Mouse (Mus musculus) kidney, adult 11 months (tissue): ENCODE results near the gene Bphl.

Experiments used
- DNase-seq: peaks from one replicate; pipeline ENCODE4 v3.0.0; 2022

Gene Bphl

DNA sequence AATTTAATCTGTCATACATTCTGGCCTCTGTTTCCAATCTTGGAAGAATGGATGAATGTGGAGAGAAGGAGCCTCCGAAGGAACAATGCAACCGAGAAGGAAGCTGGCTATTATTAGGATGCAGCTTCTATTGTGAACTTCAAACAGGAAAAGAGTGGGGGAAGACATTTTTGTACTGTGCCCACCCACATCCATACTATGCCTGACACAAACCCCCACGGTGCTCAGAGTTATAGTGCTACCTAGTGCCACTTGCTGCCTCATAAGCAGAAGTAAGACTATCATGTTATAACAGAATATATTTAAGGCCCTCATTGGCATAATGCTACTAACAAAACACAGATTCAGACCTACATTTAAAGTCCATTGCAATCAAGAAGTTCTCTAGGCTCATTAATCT lies 52.0 kb downstream of the Bphl start:
- DNase-seq: no peak

DNA sequence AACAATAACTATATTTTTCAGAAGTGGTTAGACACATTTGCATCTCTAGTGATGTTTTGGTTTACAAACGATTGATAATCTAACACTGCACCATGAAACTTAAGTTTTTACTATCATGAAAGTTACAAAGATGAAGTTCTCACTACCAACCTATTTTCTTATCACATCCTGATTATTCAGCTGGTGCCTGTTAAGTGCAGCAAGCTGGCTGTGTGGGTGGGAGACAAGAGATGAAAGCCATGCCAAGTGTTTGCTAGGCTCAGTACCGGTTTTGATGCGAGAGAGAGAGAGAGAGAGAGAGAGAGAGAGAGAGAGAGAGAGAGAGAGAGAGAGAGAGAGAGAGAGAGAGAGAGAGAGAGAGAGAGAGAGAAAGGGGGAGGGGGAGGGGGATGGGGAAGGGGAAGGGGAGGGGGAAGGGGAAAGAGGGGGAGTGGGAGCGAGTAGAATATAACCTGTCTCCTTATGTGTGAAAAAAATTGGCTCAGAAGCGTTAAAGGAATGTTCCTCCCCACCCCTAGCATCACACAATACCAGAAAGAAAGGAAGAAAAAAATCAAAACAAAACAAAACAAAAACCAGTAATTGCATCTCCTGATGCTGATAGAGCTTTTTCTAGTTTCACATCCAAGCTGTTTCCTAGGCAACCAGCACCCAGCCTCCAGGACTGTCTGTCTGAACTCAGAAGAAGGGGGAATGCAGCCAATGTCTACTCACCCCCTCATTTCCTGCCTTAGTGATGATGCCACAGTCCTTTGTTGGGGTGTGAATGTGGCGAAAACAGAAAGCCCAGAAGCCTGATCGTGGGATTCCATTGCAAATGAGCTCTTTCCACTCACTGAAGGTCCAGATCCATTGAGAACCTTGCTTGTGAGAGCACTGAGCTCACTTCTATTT lies 58.4 kb downstream of the Bphl start:
- DNase-seq: no peak

DNA sequence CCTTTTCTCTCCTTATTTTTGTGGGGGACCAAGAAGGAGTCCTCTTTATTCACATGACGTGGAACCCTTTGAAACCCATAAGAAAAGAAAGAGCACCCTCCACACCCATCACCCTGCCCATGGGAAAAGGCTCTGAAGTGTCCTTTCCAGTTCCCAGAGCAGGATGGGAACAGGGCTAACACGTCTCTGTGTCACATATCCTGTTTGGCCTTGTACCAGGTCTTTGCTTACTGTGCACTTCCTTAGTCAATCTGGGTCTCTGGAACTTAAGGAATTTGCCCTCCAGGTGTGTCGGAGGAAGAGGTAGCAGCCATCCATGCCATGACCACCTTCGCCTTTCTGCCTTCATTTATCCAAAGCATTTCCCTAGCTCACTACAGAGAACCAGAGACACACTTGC lies 59.1 kb downstream of the Bphl start:
- peak; percentile 25 for DNase-seq

DNA sequence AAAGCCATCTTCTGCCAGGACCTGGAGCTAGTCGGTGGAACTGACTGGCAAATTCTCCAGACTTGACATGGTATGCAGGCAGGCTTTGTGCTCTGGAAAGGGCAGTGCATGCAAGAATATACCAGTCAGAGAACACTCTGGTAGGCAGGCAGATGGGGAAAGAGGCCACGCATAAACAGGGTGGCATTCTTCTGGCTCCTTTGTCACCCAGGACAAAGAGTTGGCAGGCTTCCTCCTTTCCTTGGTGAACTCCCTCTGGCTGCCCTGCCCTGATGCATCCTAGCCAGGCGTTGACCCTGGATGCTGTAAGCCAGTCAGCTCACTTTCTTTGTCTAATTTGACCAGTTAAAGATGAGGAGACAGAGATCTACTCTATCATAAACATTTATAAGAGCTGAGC lies 59.7 kb downstream of the Bphl start:
- no peak for DNase-seq

DNA sequence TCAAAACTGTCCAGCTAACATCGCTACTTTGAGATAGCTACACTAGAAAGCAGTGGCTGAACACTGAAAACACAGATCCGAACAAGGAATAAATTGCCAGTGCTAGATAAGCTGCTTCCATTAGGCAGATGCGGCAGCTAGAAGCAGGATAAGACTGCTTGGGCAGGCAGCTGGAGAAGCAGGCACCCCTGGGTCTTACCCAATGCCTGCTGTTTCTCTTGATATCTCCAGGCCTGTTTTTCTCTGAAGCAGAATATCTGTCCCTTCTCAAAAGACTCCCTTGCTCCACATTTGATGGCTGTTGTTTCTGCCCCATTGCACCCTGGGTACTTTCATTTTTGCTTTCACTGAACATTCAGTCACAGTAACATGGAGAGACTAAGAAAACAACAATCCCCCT lies 63.3 kb downstream of the Bphl start:
- DNase-seq: no peak

DNA sequence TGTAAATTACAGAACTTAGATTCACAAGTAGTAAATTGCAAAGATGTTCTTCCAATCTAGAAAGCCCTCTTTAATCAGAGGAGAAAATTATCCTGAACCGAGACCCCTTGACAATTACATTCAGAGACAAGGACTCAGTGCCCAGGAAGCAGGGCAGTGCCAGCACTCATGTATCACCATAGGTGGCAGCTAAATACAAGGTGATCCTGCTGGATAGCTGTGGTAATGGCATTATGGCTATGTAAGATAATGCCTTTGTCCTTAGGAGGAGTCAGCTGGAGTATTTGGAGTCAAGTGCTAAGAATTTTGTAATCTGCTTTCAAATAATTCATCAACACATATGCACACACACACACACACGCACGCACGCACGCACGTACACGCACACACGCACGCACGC lies 63.9 kb downstream of the Bphl start:
- DNase-seq: no peak

DNA sequence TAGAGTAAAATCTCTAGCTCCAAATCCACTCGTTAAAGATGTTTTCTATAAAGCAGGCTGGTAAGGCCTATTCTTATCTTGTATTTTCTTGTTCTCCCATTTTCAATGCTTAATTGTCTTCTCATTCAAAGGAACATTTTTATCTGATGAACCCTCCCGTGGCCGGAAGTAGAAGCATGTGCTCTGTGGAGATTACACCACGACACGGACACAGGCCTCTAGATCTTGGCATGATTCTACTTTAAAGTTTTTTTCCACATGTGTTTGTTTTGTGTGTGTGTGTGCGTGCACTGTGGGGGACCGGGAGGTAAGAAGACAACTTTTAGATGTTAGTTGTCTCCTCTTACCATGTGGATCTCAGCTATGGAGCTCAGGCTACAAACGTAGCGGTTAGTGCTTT lies 64.5 kb downstream of the Bphl start:
- DNase-seq: no peak

DNA sequence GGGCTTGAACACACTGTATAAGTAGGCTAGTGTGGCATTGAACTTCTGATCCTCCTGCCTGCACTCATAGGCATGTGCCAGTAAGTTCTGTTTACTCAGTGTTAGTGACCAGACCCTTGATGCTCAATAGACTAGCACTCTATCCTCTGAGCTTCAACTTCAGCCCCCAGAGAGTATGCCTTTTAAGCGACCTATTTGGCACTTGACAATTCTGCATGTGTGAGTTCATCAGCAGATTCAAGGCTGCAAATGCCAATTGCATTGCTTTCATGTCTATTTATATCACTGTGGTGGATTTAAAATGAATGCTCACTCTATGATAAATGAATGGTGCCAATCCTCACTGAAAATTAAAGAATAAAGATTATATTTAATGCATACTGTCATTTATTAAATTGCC lies 68.0 kb downstream of the Bphl start:
- no peak for DNase-seq

DNA sequence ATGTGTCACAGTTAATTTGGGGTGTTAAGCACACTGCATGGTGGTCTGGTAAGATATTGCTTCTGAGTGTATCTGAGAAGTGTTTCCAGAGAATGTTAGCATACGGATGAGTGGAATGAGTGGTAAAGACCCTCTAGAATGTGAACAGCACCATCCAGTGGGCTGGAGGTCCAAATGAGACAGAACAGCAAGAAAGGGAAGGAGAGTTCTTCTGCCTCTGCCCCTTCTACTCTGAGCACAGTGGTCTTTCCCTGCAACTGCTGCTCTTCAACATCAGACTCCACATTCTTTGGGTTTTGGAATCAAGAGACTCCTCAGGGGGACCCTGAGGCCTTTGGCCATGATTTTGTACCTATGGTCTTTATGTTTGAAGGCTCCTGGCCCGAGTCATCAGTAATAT lies 68.9 kb downstream of the Bphl start:
- no peak for DNase-seq

DNA sequence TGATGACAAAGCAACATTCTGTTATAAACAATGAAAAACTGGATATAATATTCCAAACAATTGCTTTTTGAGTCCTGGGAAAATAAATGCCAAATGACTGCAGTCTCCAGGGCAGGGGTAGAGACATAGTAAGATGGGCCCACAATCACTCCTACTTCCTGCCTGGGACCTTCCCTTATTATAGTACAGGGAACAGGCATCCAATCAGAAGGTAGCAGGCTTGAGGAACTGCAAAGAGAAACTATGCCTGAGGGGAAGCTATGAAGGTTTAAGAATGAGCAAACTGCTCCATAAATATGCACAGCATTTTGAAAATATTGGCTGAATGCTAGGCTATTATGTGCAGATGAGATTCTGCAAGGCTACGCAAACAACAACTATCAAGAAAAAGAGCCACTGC lies 69.6 kb downstream of the Bphl start:
- DNase-seq: no peak

DNA sequence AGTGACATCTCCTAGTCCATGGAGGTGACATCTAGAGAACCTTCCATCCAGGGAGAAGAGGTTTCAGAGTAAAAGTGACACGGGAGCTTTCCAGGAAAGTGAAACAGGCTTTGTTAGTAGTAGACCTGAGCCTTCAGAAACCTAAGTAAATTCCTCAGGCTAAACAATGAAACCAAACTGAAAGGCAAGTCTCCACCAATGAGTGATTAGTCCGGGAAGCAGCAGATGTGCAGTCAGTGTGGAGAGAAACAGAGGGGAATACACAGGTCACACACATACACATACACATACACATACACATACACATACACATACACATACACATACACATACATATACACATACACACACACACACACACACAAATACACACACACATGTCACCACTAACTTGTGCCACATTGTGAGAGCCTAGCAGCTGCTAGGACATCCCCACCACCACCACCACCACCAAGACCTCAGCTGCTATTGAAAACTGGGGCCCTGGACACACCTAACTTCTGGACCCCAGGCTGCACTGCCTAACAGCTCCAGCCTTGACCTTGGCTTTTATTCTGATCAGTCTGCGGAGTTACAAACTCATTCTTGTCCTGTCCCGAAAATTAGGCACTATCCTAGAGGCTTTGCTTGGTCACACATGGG lies 71.8 kb downstream of the Bphl start:
- DNase-seq: no peak

DNA sequence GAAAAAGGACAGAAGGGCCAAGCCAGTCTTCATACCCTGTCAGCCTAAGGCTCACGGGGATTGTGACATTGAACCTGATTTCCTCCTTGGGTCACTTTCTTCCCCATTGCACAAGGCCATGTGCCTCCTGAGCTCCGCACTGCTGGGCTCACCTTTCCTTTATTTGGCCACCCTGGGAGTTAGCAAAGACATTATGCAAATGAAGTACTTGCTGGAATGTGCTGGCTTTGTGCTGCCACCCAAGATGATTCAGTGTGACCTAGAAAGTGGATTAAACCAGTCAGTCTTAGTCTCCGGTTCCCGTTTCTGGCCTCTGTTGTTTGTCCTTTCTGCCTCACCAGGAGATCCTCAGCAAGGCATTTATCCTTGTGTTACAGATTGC lies 72.3 kb downstream of the Bphl start:
- DNase-seq: peak; percentile 85

DNA sequence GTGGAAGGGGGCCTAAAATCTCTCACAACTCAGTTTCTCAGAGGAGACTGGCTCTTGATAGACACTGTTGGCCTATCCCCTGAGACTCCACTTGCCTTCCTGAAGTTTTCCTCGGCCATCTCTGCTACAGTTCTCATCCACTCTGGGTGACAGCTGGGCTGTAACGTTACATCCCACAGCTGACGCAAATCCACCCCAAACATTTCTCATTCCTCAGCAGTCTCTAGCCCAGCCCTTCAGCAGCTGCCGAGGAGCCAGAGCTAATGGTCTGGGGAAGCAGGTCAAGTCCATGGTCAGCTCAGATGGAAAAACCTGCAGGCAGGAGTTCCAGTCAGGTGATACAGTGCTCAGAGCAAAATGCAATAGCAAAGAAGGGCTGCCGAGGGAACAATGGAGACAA lies 73.6 kb downstream of the Bphl start:
- peak; percentile 49 for DNase-seq

DNA sequence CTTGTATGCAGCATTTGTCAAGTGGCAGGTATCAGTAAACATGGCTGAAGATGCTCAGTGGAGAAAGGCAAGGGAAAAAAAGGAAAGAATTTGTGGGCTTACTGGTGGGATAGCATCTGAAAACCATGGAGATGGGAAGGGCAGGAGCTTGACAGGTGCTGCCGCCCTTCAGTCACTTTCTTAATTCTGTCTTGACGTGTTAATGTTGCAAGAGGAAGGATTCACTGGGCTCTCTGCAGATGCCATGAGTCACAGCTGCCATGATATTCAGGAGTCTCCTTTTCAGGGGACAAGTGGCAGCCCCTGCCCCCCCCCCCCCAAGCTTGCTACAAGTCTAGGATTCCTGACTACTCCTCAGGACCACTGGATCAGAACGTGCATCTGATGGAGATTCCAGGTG lies 74.5 kb downstream of the Bphl start:
- DNase-seq: no peak

DNA sequence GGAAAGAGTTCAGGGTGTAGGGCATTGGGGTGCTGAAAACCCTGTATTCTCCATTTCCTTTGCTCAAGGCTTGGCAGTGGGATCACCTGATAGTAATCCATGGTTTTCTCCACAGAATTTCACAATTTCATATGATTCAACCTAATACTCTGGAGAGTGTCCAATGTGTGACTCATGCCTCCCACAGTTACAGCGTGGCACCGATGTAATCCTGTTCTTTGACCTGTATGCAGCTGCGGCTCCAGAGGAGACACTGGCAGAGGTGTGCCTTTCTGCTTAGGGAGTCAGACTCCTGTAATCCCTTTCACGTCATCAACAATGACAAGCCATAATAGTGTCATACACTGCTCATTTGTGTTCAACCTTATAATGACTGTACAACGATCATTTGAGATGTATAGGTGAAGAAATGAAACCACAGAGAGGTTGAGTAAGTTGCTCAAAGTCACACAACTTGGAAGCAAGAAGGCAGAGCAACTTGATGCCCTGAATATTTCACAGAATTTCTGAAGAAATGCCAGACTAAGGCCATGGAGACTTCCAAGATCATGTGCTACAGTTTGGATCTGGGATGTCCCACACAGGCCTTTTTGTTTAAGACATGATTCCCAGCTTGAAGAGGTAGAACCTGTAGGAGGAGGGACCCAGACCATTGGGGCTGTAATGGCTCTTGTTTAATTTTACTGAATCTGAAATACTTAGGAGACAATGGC lies 75.1 kb downstream of the Bphl start:
- DNase-seq: no peak

DNA sequence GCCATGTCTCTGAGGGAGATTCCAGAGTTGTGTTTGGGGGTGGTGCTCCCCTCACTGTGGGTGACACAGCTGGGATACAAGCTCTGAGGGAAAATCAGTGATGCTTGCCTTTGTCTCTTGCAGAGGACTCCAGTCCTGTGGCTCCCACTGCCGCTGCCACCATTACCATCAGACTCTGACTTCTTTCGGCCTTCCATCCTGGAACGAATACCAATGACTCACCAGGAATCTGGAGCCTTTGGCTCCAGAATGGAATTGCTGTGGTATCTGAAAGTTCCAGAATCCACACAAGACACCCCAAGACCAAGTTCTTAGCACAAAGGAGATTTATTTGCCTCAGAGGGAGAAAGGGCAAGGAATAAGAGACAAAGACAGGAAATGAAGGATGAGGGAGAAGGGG lies 75.7 kb downstream of the Bphl start:
- no peak for DNase-seq

DNA sequence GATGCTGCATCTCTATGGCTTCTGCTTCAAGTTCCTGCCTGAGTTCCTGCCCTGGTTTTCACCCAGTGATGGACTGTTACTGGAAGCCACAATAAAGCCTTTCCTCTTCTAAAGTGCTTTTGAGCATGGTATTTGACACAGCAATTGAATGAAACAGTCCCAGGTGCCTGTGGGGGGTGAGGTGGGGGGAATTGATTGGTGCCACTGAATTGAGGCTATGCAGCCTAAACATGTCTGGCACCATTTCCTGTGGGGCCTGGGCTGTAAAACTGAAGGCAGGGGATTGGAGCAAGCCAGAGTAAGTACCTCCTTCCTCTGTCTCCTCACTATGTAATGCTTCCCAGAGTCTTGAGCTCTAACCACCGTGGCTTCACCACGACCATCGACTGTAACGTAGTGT lies 77.3 kb downstream of the Bphl start:
- no peak for DNase-seq

DNA sequence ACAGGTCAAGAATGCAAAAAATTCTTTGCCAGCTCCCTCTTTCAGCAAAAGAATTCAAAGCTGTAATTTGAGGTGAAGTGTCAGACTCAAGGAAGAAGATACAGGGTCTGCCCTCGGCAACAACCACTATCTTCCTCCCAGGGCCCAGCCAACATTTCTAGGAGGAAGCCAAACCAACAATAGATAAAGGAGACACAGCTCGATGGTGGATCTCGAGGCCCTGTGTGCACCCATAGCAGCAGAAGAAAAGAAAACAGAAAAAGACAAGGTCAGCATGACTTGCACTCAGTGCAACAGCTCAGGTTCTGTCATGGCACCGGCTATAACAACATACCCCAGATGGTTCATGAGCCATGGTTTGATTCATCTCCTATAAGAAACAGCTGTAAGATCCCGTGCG lies 79.1 kb downstream of the Bphl start:
- no peak for DNase-seq

DNA sequence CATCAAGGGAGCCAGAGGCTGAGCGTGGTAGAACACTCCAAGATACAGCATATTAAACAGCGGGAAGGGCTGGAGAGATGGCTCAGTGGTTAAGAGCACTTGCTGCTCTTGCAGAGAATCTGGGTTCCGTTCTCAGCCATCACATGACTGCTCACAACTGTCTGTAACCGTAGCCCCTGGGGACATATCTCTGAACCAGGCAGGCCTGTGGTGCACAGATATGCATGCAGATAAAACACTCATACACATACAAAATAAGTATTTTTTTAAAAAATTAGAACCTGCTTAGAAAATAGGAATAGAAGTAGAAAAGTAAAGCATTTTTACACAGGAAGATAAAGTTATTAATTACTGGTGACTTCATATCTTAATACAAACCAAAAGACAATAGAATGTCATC lies 81.4 kb downstream of the Bphl start:
- no peak for DNase-seq

DNA sequence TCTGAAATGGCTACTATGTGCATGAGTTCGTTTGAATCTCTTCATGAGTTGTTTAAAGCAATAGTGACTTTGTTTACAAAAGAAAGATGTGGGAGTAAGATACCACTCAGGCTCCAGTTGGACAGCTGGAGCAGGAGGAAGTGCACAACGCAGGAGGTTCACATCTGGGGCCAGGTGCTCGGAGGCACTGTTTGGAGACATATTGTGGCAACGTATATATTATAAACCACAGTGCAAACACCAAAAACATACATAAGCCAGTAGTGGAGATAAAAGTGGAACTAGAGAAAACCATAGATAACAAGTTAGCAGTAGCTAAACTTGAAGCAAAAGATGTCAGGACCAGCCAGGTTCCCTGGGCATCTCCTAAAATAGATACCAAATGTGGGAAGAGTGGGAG lies 82.0 kb downstream of the Bphl start:
- no peak for DNase-seq

DNA sequence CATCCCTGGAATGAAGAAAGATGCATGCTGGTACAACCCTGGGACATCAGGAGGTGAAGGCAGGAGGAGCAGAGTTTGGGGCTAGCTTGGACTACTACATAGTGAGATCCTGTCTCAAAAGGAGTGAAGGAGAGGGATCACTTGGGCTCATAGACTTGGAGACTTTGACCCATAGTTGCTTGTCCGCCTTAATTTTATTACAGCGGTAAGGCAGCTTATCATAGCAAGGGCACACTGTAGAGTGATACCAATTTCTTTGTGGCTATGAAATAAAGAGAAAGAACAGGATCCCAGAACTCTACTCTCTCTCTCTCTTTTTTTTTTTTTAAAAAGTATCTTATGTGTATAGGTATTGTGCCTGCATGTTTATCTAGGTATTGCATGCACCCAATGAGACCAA lies 83.1 kb downstream of the Bphl start:
- no peak for DNase-seq
